Mouse (Mus musculus) lung, embryonic 16.5 days (tissue): ENCODE data around the gene Sbf2. TPM values are rescaled to one million over a fixed set of nuclear protein-coding genes. Genes with fewer than 3 reads are reported as not detected.
"Not testable (repeated sequence)": the region's sequence is repeated elsewhere in the genome, so short reads cannot be mapped to it uniquely, and the experiment has no call there.

Experiments
- ATAC-seq: fragments of 200-750 bp; cut with Nextera tagmentation; 2 replicates; pipeline ENCODE4 v1.8.0; 2017; ENCODE audit warnings: low read depth, mild to moderate bottlenecking, moderate library complexity
- H3K27ac ChIP-seq: fragments of 300-500 bp; sonication (generic); 2 replicates; pipeline ENCODE4 v1.5.1; 2014; ENCODE audit warnings: mild to moderate bottlenecking, control low read depth, low read length
- H3K27me3 ChIP-seq: fragments of 300-500 bp; sonication (generic); 2 replicates; pipeline ENCODE4 v1.6.1; 2014; ENCODE audit warnings: low read depth, low read length, mixed read lengths; ENCODE audit not compliant: control insufficient read depth, insufficient read depth
- H3K36me3 ChIP-seq: fragments of 300-500 bp; sonication (generic); 2 replicates; pipeline ENCODE4 v1.6.1; 2014; ENCODE audit warnings: low read length; ENCODE audit not compliant: control insufficient read depth, insufficient read depth
- H3K4me1 ChIP-seq: fragments of 300-500 bp; sonication (generic); replicated peaks from 2 replicates; pipeline ENCODE4 v1.6.1; 2014; ENCODE audit warnings: low read length, mixed read lengths; ENCODE audit not compliant: control insufficient read depth, insufficient read depth
- H3K4me2 ChIP-seq: fragments of 300-500 bp; sonication (generic); 2 replicates; pipeline ENCODE4 v1.6.1; 2014; ENCODE audit warnings: low read depth, low read length, control low read depth
- H3K4me3 ChIP-seq: fragments of 300-500 bp; sonication (generic); 2 replicates; pipeline ENCODE4 v1.5.1; 2014; ENCODE audit warnings: mild to moderate bottlenecking, low read length, control low read depth
- H3K9ac ChIP-seq: fragments of 300-500 bp; sonication (generic); 2 replicates; pipeline ENCODE4 v1.6.1; 2014; ENCODE audit warnings: low read length, control low read depth
- H3K9me3 ChIP-seq: fragments of 300-500 bp; sonication (generic); 2 replicates; pipeline ENCODE4 v1.6.1; 2016; ENCODE audit warnings: low read length; ENCODE audit not compliant: control insufficient read depth
- WGBS: fragments of 180-500 bp; shearing (Covaris S2); extraction: QIAGEN DNeasy Blood & Tissue Kit; methylation state at CpG from one replicate; pipeline ENCODE4 v1.1.7; 2014; 5-methylcytosine and 5-hydroxymethylcytosine counted together
- polyA plus RNA-seq: library from polyadenylated mRNA; unstranded; fragments of >200 nt; fragmentation: Nextera tagmentation; extraction: Ambion mirVana; gene quantifications from 2 replicates; pipeline ENCODE4 v1.2.1, GENCODE M21; 2015

The Sbf2 gene
- polyA plus RNA-seq, 1 experiment from 2014 or later = 37.9 TPM

DNA sequence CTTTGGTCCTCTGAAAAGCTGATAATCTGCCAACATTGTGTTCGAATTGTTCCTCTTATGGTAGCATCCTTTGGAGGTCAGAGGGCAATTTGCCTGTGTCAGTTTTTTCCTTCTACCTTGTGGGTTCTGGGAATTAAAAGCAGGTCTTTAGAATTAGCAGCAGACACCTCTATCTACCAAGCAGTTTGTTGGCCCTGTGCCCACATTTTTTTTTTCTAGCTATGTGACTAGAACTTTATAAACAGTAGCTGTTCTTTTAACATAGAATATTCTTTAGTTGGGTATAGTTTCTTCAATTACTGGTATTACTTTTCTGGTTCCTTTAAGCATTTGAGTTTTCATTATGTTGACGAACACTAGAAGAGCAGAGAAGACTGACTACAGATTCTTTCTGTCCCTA is 223.1 kb downstream of the Sbf2 start:
- Histone ChIP-seq H3K27ac (no peak overlapping the region), H3K4me2 (no peak overlapping the region), H3K27me3 (no peaks in the 10 kb centered on the region), H3K4me3 (no peak overlapping the region), H3K4me1 (no peaks in the 10 kb centered on the region), H3K36me3 (no peaks in the 10 kb centered on the region), H3K9ac (no peak overlapping the region), H3K9me3 (no peaks in the 10 kb centered on the region)
- ATAC-seq = no peak
- 61% methylated on average over 2 of the region's 2 CpGs for WGBS

GRCm38 (mm10) chr7:110388889-110389288 is 225.8 kb downstream of the Sbf2 start:
- not testable (repeated sequence) for H3K4me2 ChIP-seq, H3K27ac ChIP-seq, H3K4me1 ChIP-seq, H3K27me3 ChIP-seq, H3K4me3 ChIP-seq, H3K9me3 ChIP-seq, H3K36me3 ChIP-seq, H3K9ac ChIP-seq, ATAC-seq
- WGBS = 61% methylated on average over 2 of the region's 2 CpGs

DNA sequence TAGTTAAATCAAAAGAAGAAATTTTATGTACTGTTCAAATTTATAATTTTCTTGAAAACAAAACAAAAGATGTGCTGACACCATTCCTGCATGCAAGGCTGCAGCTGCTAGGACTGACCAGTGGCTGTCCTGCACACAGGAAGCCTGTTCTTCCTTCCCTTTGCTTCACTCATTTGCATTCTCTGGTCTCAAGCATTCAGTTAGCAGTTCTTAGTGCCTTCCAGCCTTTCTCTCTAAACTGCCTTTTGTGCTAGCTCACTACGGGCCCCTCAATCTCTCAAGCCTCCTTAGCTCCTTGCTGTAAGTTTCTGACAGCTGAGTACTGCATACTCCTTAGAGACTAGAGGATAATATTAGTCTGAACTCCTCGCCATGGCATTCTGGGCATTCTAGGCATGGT is 227.2 kb downstream of the Sbf2 start:
- Histone ChIP-seq H3K9ac (no peak overlapping the region), H3K4me2 (no peak overlapping the region), H3K4me3 (no peak overlapping the region), H3K9me3 (no peaks in the 10 kb centered on the region), H3K36me3 (no peaks in the 10 kb centered on the region), H3K27ac (no peak overlapping the region), H3K4me1 (no peaks in the 10 kb centered on the region), H3K27me3 (no peaks in the 10 kb centered on the region)
- ATAC-seq = no peak
- WGBS = 66% methylated on average over 2 of the region's 2 CpGs

- Histone ChIP-seq H3K9ac (no peak overlapping the region), H3K27ac (no peak overlapping the region), H3K4me1 (no peaks in the 10 kb centered on the region; the same call in 1 of the 2 replicates), H3K4me3 (no peak overlapping the region), H3K27me3 (no peaks in the 10 kb centered on the region), H3K4me2 (no peak overlapping the region), H3K36me3 (no peaks in the 10 kb centered on the region), H3K9me3 (no peaks in the 10 kb centered on the region)
- WGBS = 65% methylated on average over 1 of the region's 1 CpGs
- 0 out of 2 replicates have a peak, but pooled peaks have one; percentile 52 for ATAC-seq
Observed at GRCm38 (mm10) chr7:110385482-110385881, 229.2 kb downstream of the Sbf2 start.

DNA sequence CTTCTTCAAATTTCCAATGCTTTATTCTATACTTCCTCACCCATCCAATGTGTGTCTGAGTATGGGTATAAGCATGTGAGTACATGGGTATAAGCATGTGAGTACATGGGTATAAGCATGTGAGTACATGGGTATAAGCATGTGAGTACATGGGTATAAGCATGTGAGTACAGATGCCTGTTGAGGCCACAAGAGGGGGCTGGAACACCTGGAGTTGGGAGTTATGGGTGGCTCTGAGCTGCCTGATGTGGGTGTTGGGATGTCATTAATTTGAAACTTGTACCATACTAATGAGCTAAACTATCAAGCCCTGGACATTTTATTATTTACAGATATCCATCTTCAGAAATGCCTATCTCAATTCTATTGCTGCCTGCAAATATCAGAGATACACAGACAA is 230.4 kb downstream of the Sbf2 start:
- Histone ChIP-seq H3K4me2 (no peak overlapping the region), H3K9me3 (no peaks in the 10 kb centered on the region), H3K27ac (no peak overlapping the region), H3K36me3 (no peaks in the 10 kb centered on the region), H3K4me1 (no peaks in the 10 kb centered on the region; the same call in 1 of the 2 replicates), H3K4me3 (no peak overlapping the region), H3K9ac (no peak overlapping the region), H3K27me3 (no peaks in the 10 kb centered on the region)
- no peak for ATAC-seq

DNA sequence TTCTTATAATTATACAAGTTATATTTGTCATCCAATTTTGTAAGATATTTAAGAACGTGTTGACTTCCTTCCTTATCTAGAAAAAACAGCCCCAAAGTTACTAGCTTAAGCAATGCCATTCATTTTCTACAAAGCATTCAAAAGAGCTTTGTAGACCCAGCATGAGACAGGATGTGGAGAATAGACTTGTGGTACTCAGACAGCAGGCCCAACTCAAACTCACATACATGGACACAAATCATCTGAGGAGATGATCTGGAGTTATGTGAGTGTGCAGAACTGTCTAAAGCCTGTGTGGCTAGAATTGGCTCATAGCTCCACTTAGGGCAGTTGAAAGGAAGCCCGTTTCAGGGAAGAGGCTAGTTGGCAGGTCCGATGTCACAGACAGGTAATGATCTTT is 233.1 kb downstream of the Sbf2 start:
- Histone ChIP-seq H3K4me1 (no peaks in the 10 kb centered on the region; the same call in 1 of the 2 replicates), H3K4me2 (no peak overlapping the region), H3K27ac (0 out of 2 replicates have a peak overlapping the region, but pooled peaks have one; percentile 8), H3K27me3 (no peaks in the 10 kb centered on the region), H3K9ac (no peak overlapping the region), H3K9me3 (no peaks in the 10 kb centered on the region), H3K4me3 (no peak overlapping the region), H3K36me3 (no peaks in the 10 kb centered on the region)
- 48% methylated on average over 3 of the region's 3 CpGs for WGBS
- peak; percentile 91 for ATAC-seq

DNA sequence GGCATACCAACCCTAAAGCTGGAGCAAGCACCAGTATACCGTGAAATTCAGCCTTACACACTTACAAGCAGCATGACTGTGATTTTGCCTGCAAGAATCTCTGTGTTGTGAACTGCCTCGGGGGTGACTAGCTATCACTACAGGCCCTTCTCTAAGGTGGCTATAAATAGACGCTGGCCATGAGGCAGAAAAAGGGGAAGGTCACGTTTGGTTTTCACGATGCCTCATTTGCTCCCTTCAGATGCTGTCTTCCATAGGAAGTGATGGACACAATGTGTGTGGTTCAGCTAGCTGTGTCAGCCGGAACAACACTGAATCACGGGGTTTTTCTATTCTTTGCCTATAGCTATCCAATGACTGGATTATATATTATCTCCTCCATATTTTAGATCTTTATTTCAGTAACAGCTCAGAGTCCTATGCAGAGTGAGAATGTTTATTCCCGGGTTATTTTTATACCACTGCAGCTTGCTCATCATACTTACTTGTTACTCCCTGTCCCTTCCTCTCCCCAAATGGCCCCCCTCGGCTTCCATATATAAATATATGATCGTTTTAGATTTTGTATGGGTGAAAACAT is 235.3 kb downstream of the Sbf2 start:
- no peak overlapping the region for H3K4me2 ChIP-seq
- no peaks in the 10 kb centered on the region; the same call in 1 of the 2 replicates for H3K4me1 ChIP-seq
- H3K36me3 ChIP-seq = no peaks in the 10 kb centered on the region
- H3K9me3 ChIP-seq = no peaks in the 10 kb centered on the region
- no peaks in the 10 kb centered on the region for H3K27me3 ChIP-seq
- no peak for ATAC-seq
- no peak overlapping the region for H3K9ac ChIP-seq
- WGBS = 62% methylated on average over 10 of the region's 10 CpGs
- no peak overlapping the region for H3K4me3 ChIP-seq
- H3K27ac ChIP-seq = no peak overlapping the region

DNA sequence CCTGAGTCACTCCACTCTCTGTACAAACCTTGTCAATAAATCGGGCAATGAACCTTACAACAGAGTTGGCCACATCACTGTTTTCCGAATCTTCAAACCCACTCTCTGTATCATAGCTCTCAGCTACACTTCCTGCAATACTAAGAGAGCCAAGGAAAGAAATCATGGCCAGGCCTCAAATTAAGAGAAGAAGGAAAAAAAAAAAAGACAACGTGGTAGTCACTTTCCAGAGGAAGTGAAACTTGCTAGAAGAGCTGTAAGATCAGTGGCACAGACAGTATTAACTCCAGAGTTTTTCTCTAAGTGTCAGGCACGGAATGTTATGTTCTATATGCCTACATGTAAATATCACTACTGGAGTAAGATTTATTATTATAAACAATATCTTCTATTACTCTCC is 242.2 kb downstream of the Sbf2 start:
- no peaks in the 10 kb centered on the region for H3K27me3 ChIP-seq
- no peak overlapping the region for H3K27ac ChIP-seq
- H3K4me2 ChIP-seq = no peak overlapping the region
- no peaks in the 10 kb centered on the region for H3K4me1 ChIP-seq
- no peak for ATAC-seq
- peaks cover 11% of the 10 kb centered on the region for H3K36me3 ChIP-seq
- no peak overlapping the region for H3K9ac ChIP-seq
- no peak overlapping the region for H3K4me3 ChIP-seq
- WGBS = 70% methylated on average over 4 of the region's 4 CpGs
- H3K9me3 ChIP-seq = no peaks in the 10 kb centered on the region

DNA sequence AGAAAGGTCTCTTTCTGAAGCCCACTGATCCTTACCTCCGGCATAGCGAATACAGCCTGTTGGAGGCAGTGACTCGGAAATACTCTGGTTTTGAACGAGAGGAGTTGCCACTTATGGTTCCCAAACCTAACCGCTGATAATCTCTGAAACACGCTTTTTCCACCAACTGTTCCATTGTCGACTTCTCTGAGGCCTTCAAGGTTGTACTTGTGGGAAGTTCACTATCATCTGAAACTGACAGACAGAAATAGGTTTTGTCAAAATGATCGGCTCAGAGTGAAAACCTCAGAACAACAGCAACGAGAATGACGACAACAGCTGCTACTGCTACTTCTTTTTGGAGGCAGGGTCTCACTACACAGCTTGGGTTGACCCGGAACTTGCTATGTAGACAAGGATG is 252.7 kb downstream of the Sbf2 start:
- Histone ChIP-seq H3K36me3 (peaks cover 23% of the 10 kb centered on the region), H3K4me3 (no peak overlapping the region), H3K27ac (no peak overlapping the region), H3K9me3 (no peaks in the 10 kb centered on the region), H3K4me2 (no peak overlapping the region), H3K9ac (no peak overlapping the region), H3K4me1 (no peaks in the 10 kb centered on the region), H3K27me3 (no peaks in the 10 kb centered on the region)
- WGBS = 90% methylated on average over 11 of the region's 11 CpGs
- no peak for ATAC-seq

GRCm38 (mm10) chr7:110361516-110361915 is 253.2 kb downstream of the Sbf2 start:
- no peaks in the 10 kb centered on the region for H3K9me3 ChIP-seq
- WGBS = 91% methylated on average over 1 of the region's 1 CpGs
- H3K27ac ChIP-seq = no peak overlapping the region
- H3K4me3 ChIP-seq = no peak overlapping the region
- H3K9ac ChIP-seq = no peak overlapping the region
- peaks cover 22% of the 10 kb centered on the region for H3K36me3 ChIP-seq
- H3K4me1 ChIP-seq = no peaks in the 10 kb centered on the region
- H3K4me2 ChIP-seq = no peak overlapping the region
- H3K27me3 ChIP-seq = no peaks in the 10 kb centered on the region
- no peak for ATAC-seq
